Mouse (Mus musculus) heart, postnatal 0 days (tissue): ENCODE results near the gene Ankrd9. TPM values are rescaled to one million over a fixed set of nuclear protein-coding genes. Genes with fewer than 3 reads are reported as not detected.

Experiments
- ATAC-seq: fragments of 200-750 bp; cut with Nextera tagmentation; 2 replicates; pipeline ENCODE4 v1.8.0; 2017; ENCODE audit warnings: low read depth, moderate number of reproducible peaks, moderate library complexity; ENCODE audit not compliant: insufficient read depth
- DNase-seq: peaks from one replicate; pipeline ENCODE4 v3.0.0-alpha.2; 2016; ENCODE audit warnings: low spot score
- H3K27ac ChIP-seq: fragments of 300-500 bp; sonication (generic); 2 replicates; pipeline ENCODE4 v1.5.1; 2014; ENCODE audit warnings: low read depth, mild to moderate bottlenecking
- H3K27me3 ChIP-seq: fragments of 300-500 bp; sonication (generic); 2 replicates; pipeline ENCODE4 v1.6.1; 2014; ENCODE audit warnings: low read length, mixed read lengths; ENCODE audit not compliant: control insufficient read depth, insufficient read depth
- H3K36me3 ChIP-seq: fragments of 300-500 bp; sonication (generic); replicated peaks from 2 replicates; pipeline ENCODE4 v1.6.1; 2014; ENCODE audit warnings: low read length, mixed read lengths; ENCODE audit not compliant: control insufficient read depth, insufficient read depth
- H3K4me1 ChIP-seq: fragments of 300-500 bp; sonication (generic); 2 replicates; pipeline ENCODE4 v1.6.1; 2014; ENCODE audit warnings: antibody characterized with exemption; ENCODE audit not compliant: control insufficient read depth, insufficient read depth
- H3K4me2 ChIP-seq: fragments of 300-500 bp; sonication (generic); 2 replicates; pipeline ENCODE4 v1.6.1; 2014; ENCODE audit warnings: low read depth, mild to moderate bottlenecking, low read length, moderate library complexity
- H3K4me3 ChIP-seq: fragments of 300-500 bp; sonication (generic); 2 replicates; pipeline ENCODE4 v1.5.1; 2014; ENCODE audit warnings: low read depth, low read length
- H3K9ac ChIP-seq: fragments of 300-500 bp; sonication (generic); replicated peaks from 2 replicates; pipeline ENCODE4 v1.6.1; 2014; ENCODE audit warnings: low read depth, low read length, mixed read lengths
- H3K9me3 ChIP-seq: fragments of 300-500 bp; sonication (generic); replicated peaks from 2 replicates; pipeline ENCODE4 v1.6.1; 2016; ENCODE audit warnings: low read length; ENCODE audit not compliant: control insufficient read depth
- CTCF ChIP-seq: IDR thresholded peaks from 2 replicates; pipeline ENCODE4 v1.5.1; 2016; ENCODE audit warnings: antibody characterized with exemption, control low read depth, low read depth
- EP300 ChIP-seq: IDR thresholded peaks from 2 replicates; pipeline ENCODE4 v1.6.1; 2016; ENCODE audit warnings: antibody characterized with exemption, low read depth
- WGBS: fragments of 180-500 bp; shearing (Covaris S2); extraction: QIAGEN DNeasy Blood & Tissue Kit; methylation state at CpG from one replicate; pipeline ENCODE4 v1.1.7; 2014; 5-methylcytosine and 5-hydroxymethylcytosine counted together
- polyA plus RNA-seq: library from polyadenylated mRNA; unstranded; fragments of >200 nt; fragmentation: Nextera tagmentation; extraction: Ambion mirVana; gene quantifications from 2 replicates; pipeline ENCODE4 v1.2.1, GENCODE M21; 2015
- total RNA-seq: library from RNA; depleted of rRNA; stranded (reverse); fragments of >200 nt; gene quantifications from 2 replicates; pipeline ENCODE4 v1.2.3, GENCODE M21; 2014; ENCODE audit warnings: low replicate concordance

The Ankrd9 gene
- total and polyA plus RNA-seq, 2 experiments from 2014 or later = 34.6 to 39.1 TPM

GRCm38 (mm10) chr12:110967146-110967545, 11.7 kb downstream of the Ankrd9 start:
- ATAC-seq (no peak), DNase-seq (no peak)
- H3K9ac ChIP-seq = no peak overlapping the region
- TF ChIP-seq EP300 (no peak), CTCF (no peak)
- no peak overlapping the region for H3K4me3 ChIP-seq
- no peaks in the 10 kb centered on the region for H3K9me3 ChIP-seq
- no peaks in the 10 kb centered on the region for H3K27me3 ChIP-seq
- no peak overlapping the region for H3K4me2 ChIP-seq
- 55% methylated on average over 2 of the region's 2 CpGs for WGBS
- H3K27ac ChIP-seq = no peak overlapping the region
- peaks cover 29% of the 10 kb centered on the region for H3K36me3 ChIP-seq
- no peaks in the 10 kb centered on the region for H3K4me1 ChIP-seq

GRCm38 (mm10) chr12:110966079-110966478, 12.8 kb downstream of the Ankrd9 start:
- no peaks in the 10 kb centered on the region for H3K27me3 ChIP-seq
- H3K4me2 ChIP-seq = no peak overlapping the region
- no peak overlapping the region for H3K4me3 ChIP-seq
- H3K27ac ChIP-seq = no peak overlapping the region
- DNase-seq (no peak), ATAC-seq (no peak)
- H3K9ac ChIP-seq = no peak overlapping the region
- no peaks in the 10 kb centered on the region for H3K4me1 ChIP-seq
- no peaks in the 10 kb centered on the region for H3K9me3 ChIP-seq
- peaks cover 25% of the 10 kb centered on the region for H3K36me3 ChIP-seq
- 58% methylated on average over 4 of the region's 4 CpGs for WGBS
- TF ChIP-seq EP300 (no peak), CTCF (no peak)

- Histone ChIP-seq H3K27me3 (no peaks in the 10 kb centered on the region), H3K4me3 (no peak overlapping the region), H3K27ac (no peak overlapping the region), H3K9me3 (no peaks in the 10 kb centered on the region), H3K4me2 (no peak overlapping the region), H3K9ac (no peak overlapping the region), H3K4me1 (no peaks in the 10 kb centered on the region), H3K36me3 (peaks cover 22% of the 10 kb centered on the region)
- no peak for DNase-seq
- 42% methylated on average over 3 of the region's 3 CpGs for WGBS
- no peak for TF ChIP-seq CTCF
- TF ChIP-seq EP300 = no peak
- ATAC-seq = no peak
Measured at GRCm38 (mm10) chr12:110965500-110965899, 13.3 kb downstream of the Ankrd9 start.

GRCm38 (mm10) chr12:110961973-110962372, 16.9 kb downstream of the Ankrd9 start:
- no peak overlapping the region for H3K4me2 ChIP-seq
- no peak overlapping the region for H3K9ac ChIP-seq
- DNase-seq (no peak), ATAC-seq (no peak)
- H3K27ac ChIP-seq = no peak overlapping the region
- no peaks in the 10 kb centered on the region for H3K4me1 ChIP-seq
- TF ChIP-seq CTCF (no peak), EP300 (no peak)
- peaks cover 6% of the 10 kb centered on the region for H3K36me3 ChIP-seq
- H3K9me3 ChIP-seq = no peaks in the 10 kb centered on the region
- no peak overlapping the region for H3K4me3 ChIP-seq
- no peaks in the 10 kb centered on the region for H3K27me3 ChIP-seq
- 26% methylated on average over 2 of the region's 2 CpGs for WGBS

- H3K4me3 ChIP-seq = no peak overlapping the region
- 81% methylated on average over 4 of the region's 4 CpGs for WGBS
- no peaks in the 10 kb centered on the region for H3K9me3 ChIP-seq
- no peak overlapping the region for H3K27ac ChIP-seq
- H3K27me3 ChIP-seq = no peaks in the 10 kb centered on the region
- DNase-seq = no peak
- TF ChIP-seq CTCF (no peak), EP300 (no peak)
- peaks cover 23% of the 10 kb centered on the region for H3K36me3 ChIP-seq
- no peak for ATAC-seq
- H3K4me2 ChIP-seq = no peak overlapping the region
- 0 out of 2 replicates have a peak, but pooled peaks cover under 1% of the 10 kb centered on the region for H3K4me1 ChIP-seq
- H3K9ac ChIP-seq = no peak overlapping the region
Measured at GRCm38 (mm10) chr12:110954351-110954991, 24.4 kb downstream of the Ankrd9 start.

GRCm38 (mm10) chr12:110953900-110954299, 24.9 kb downstream of the Ankrd9 start:
- ATAC-seq = no peak
- peaks cover 20% of the 10 kb centered on the region for H3K36me3 ChIP-seq
- H3K9me3 ChIP-seq = no peaks in the 10 kb centered on the region
- no peak overlapping the region for H3K4me3 ChIP-seq
- no peaks in the 10 kb centered on the region for H3K27me3 ChIP-seq
- DNase-seq = no peak
- H3K9ac ChIP-seq = no peak overlapping the region
- no peak overlapping the region for H3K4me2 ChIP-seq
- WGBS = 90% methylated on average over 1 of the region's 2 CpGs
- no peak for TF ChIP-seq EP300
- no peak for TF ChIP-seq CTCF
- no peak overlapping the region for H3K27ac ChIP-seq
- H3K4me1 ChIP-seq = peaks cover 6% of the 10 kb centered on the region; the same call in 1 of the 2 replicates
